Mouse (Mus musculus) thymus, postnatal 25 days (tissue): ENCODE measurements at regions not wholly inside any gene's neighbourhood (a gene's known extent, or its start where the extent isn't known, plus 50 kb on each side); places are given as distances from the start of the nearest gene placed in this dataset.

Source experiments
- DNase-seq: peaks from one replicate; pipeline ENCODE4 v3.0.0; 2022

GRCm38 (mm10) chr1:184534511-184534910, 197.9 kb downstream of the Hlx start:
- no peak for DNase-seq

DNA sequence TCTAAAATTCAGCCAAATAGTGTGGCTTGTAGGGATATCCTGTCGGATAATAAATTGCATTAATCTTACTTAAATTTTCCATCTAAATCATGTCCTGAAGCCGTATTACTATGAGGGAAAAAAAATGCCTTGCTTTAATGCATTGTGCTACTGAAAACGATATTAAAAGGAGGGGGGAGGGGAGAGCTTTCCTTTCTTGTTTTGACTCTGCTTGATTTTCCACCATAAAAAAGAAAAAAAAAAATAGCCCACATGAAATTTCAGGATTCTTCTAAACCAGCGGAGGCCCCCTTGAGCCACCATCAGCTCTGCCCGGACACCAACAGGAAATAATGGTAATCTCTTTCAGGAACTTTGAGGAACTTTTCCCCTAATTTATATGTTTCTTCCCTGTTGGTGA, 198.5 kb downstream of the Hlx start:
- no peak for DNase-seq

- DNase-seq: no peak
These were observed 199.8 kb downstream of the Hlx start for GRCm38 (mm10) chr1:184532488-184533055.

GRCm38 (mm10) chr1:184530606-184531320, 201.7 kb downstream of the Hlx start:
- no peak for DNase-seq

- DNase-seq: no peak
These were observed 206.7 kb downstream of the Hlx start for GRCm38 (mm10) chr1:184525740-184526139.

DNA sequence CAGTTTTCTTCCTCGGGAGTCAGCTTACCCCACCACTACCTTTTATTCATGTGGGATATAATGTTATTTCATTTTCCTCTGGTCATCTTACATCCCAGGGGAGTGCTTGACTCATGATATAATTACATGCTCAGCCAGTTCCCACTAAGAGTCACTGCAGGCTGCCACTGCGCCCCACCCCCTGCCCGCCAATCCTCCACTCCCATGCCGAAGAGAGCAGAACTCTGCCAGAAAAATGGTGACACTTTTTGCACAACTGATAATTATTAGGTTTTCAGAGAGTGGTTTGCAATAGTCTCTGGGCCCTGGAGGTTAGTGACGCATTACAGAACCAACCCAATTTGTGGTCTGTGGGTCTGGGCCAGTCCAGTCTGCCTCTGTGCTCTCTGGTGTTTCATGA, 212.9 kb downstream of the Hlx start:
- DNase-seq: no peak

GRCm38 (mm10) chr1:184504663-184505062, 227.8 kb downstream of the Hlx start:
- DNase-seq: no peak

- DNase-seq: no peak
These were observed 228.5 kb downstream of the Hlx start for GRCm38 (mm10) chr1:184503827-184504355.

- no peak for DNase-seq
These were observed 231.7 kb downstream of the Hlx start for GRCm38 (mm10) chr1:184500702-184501101.

GRCm38 (mm10) chr1:184498909-184499525, 233.4 kb downstream of the Hlx start:
- DNase-seq: no peak

- DNase-seq: no peak
These were observed 235.4 kb downstream of the Hlx start for GRCm38 (mm10) chr1:184497007-184497406.

DNA sequence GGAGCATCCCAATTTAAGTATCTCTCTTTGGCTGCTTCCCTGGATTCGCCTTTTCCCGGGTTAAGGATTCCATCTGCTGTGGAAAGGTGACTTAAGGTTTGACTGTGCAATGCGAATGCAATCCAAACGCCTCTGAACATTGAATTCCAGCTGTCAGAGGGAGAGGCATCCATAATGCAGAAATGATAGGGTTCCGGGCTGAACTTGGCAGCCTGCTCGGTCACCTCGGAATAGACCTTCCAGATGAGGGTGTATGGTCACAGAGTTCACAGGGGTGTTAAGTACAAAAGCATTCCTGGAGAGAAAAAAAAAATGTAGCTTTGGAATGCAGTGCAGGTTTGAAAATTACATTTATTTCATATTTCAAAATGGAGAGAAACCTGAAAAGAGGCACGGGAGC, 238.6 kb downstream of the Hlx start:
- no peak for DNase-seq

- DNase-seq: peak; percentile 8
These were observed 240.3 kb downstream of the Hlx start for GRCm38 (mm10) chr1:184492115-184492514.

DNA sequence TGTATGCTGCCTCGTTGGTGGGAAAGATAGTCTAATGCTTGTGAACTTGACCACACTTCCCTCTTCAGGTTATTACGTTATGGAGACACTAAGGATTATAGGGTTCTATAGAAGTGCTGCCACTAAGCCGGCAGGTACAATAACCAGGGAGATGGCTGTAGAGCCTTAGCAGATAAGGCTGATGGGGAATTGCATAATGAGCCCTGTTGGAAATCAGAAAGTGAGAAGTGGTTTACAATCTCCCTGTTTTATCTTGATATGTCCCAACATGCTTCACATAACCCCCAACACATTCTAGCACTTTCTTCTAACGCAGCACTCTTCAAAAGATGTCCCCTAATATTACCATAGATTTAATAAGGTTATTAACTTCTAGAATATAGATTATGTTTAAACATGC, 241.2 kb downstream of the Hlx start:
- DNase-seq: no peak

DNA sequence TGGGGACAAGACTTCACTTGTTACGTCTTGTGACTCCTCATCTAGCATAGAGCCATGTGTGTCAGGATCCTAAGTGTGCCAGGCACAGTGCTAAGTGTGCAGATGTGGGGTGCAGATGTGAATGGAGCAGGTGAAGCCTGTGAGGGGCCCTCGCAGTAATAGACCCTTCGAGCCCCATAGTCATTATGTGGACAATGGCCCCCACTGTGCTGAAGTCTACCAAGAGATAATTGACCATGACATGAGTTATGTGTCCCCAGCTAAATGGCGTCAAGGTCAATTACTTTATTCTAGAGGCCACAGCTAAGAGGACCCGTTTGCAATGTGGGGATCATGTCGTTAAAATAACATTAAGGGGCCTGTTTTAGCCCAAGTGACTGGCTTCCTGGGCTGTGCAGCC, 245.0 kb downstream of the Hlx start:
- DNase-seq: no peak

- DNase-seq: no peak
These were observed 247.6 kb downstream of the Hlx start for GRCm38 (mm10) chr1:184484801-184485200.

DNA sequence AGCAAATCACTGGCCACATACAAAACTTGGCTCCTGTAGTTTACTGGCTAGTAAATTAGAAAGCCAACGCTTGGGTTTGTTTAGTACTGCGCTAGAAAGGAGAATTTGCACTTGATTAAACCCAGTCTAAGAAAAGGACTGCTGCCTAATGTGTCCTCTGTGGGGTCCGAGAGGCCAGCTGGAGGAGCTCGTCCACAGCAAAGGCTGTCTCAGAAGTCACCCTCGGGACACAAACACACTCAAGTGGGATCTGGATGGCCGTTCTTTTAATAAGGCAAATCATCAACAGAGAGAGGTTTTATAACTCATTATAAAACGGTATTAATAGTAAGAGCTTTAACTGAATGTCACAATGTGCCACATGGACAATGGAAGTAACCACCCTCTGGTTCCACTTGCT, 249.0 kb downstream of the Hlx start:
- DNase-seq: no peak

- no peak for DNase-seq
These were observed 250.4 kb downstream of the Hlx start for GRCm38 (mm10) chr1:184482026-184482425.

GRCm38 (mm10) chr1:184480571-184481220, 251.7 kb downstream of the Hlx start:
- no peak for DNase-seq

DNA sequence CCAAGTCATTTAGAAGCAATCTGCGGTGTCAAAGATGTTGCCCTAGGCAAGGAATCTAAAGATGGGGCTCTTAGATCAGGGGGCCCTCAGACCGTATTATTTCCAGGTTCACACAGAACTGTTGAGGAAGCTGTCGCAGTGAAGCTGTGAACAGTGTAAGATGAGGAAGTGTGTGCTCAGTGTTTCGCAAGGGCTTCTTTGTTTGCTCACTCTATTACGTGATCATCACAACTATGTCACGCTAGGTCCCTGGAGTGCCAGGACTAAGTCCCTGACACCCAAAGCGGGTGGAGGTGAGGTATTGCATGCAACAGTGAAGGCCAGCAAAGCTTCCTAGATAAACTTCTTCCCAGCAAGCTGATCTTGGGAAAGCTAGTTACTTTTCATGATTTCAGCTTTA, 254.4 kb downstream of the Hlx start:
- no peak for DNase-seq

DNA sequence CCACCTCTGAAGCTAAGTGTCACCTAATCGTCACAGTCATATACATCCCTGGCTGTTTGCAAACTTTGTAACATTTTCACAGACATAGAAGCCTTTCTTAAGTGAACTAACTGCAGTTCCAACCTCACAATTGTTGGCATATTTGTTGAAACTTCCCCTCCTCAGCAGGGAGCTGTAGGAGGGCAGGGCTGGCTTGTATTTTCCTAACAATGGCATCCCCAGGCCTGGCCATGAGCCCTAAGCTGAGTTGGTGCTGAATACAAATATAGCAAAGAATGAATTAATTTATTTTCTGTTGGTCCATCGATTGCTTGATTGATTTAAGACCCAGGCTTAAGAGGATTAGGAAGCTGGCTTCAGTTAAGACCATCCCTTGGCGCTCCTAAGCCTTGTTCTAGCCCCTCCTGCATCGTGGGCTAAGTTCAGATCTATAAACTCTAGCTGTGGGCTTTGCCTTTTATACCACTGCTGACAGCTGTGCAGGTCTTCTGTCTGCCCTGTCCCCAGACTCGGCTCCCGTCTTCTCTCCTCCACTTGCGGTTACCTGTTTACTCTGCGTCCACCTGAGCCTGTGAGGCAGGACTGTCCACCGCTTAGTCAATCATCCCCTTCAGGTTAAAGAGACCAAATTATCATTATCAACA, 269.8 kb downstream of the Hlx start:
- DNase-seq: no peak

DNA sequence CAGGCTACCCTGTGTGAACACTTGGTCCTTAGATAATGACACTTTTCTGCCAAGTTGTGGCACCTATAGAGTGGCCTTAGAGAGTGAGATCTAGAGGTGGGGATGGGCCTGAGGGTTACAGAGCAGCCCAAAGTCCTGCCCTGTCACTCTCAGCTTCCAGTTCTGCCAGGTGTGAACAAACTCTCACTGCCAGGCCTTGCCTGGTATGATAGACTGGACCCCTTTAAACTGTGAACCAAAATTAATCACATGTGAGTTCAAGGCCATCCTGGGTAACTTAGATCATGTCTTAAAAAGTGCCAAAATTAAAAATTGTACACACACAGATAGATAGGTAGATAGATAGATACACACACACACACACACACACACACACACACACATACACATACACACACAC, 271.0 kb downstream of the Hlx start:
- no peak for DNase-seq

GRCm38 (mm10) chr1:184456727-184457126, 275.7 kb downstream of the Hlx start:
- no peak for DNase-seq
